Mouse (Mus musculus): Measurements from ENCODE around the gene B4galt1. TPM values are rescaled to one million over a fixed set of nuclear protein-coding genes. Genes with fewer than 3 reads are reported as not detected.

B4galt1 gene
- total RNA-seq (2014; fragmentation: Nextera tagmentation) (30.3 and 39.1 TPM in 2 replicates), total RNA-seq (2017) (12.6 and 15.4 TPM in 2 replicates), polyA plus RNA-seq (2012) (19.6 and 19.7 TPM in 2 replicates)

GRCm38 (mm10) chr4:40853565-40854386, at the start of gene B4galt1:
B4galt1 (minus strand) TSS chr4:40854005.
- H3K4me1 ChIP-seq (ENCODE audit: insufficient read depth, low read depth, low read length) = peaks cover 63% of the 10 kb centered on the region
- peaks cover 15% of the 10 kb centered on the region for H3K36me3 ChIP-seq (replicated peaks)
- peak within 1 kb of the TSS; percentile 85 for H3K4me3 ChIP-seq (ENCODE audit: low read depth, low read length)
- ATAC-seq (ENCODE audit: extremely low read depth, insufficient number of reproducible peaks, low FRiP score, poor library complexity, severe bottlenecking) (peak; percentile 84), DNase-seq (ENCODE audit: low spot score) (peak; percentile 95)
- no peak for TF ChIP-seq POLR2AphosphoS5 (IDR thresholded peaks at IDR 0.05; ENCODE audit: insufficient replicate concordance, low read depth, low read length)
- no peak for TF ChIP-seq GATA1 (IDR thresholded peaks at IDR 0.05; ENCODE audit: borderline replicate concordance, low read length)
- TF ChIP-seq CTCF (IDR thresholded peaks at IDR 0.05; ENCODE audit: low read depth, low read length) = no peak
- no peak for TF ChIP-seq GATA2 (IDR thresholded peaks at IDR 0.05; ENCODE audit: borderline replicate concordance, low read depth, low read length)
- TF ChIP-seq TAL1 (conservative IDR thresholded peaks at IDR 0.05; ENCODE audit: low read depth, low read length) = no peak
- H3K9me3 ChIP-seq (replicated peaks) = no peaks in the 10 kb centered on the region
- peaks cover 5% of the 10 kb centered on the region; the same call in 1 of the 2 replicates for H3K27me3 ChIP-seq (ENCODE audit: insufficient read depth, low read length)

- Histone ChIP-seq H3K4me3 (ENCODE audit: low read depth, low read length) (no peak overlapping the region), H3K9me3 (replicated peaks) (peaks cover 4% of the 10 kb centered on the region; the same call in 1 of the 2 replicates), H3K4me1 (ENCODE audit: insufficient read depth, low read depth, low read length) (peaks cover 12% of the 10 kb centered on the region), H3K36me3 (replicated peaks) (no peaks in the 10 kb centered on the region), H3K27me3 (ENCODE audit: insufficient read depth, low read length) (peaks cover 20% of the 10 kb centered on the region)
- TF ChIP-seq CTCF (IDR thresholded peaks at IDR 0.05; ENCODE audit: low read depth, low read length) = no peak
- no peak for TF ChIP-seq GATA2 (IDR thresholded peaks at IDR 0.05; ENCODE audit: borderline replicate concordance, low read depth, low read length)
- no peak for TF ChIP-seq GATA1 (IDR thresholded peaks at IDR 0.05; ENCODE audit: borderline replicate concordance, low read length)
- TF ChIP-seq POLR2AphosphoS5 (IDR thresholded peaks at IDR 0.05; ENCODE audit: insufficient replicate concordance, low read depth, low read length) = no peak
- ATAC-seq (ENCODE audit: extremely low read depth, insufficient number of reproducible peaks, low FRiP score, poor library complexity, severe bottlenecking) (no peak), DNase-seq (ENCODE audit: low spot score) (no peak)
Observed at GRCm38 (mm10) chr4:40900612-40901011, 46.8 kb upstream of the B4galt1 start.

- TF ChIP-seq GATA2 (IDR thresholded peaks at IDR 0.05; ENCODE audit: borderline replicate concordance, low read depth, low read length) (no peak), TAL1 (conservative IDR thresholded peaks at IDR 0.05; ENCODE audit: low read depth, low read length) (0 out of 2 replicates have a peak, but pooled peaks have one; percentile 18)
- Histone ChIP-seq H3K27me3 (ENCODE audit: insufficient read depth, low read length) (peaks cover 22% of the 10 kb centered on the region), H3K9me3 (replicated peaks) (peaks cover 7% of the 10 kb centered on the region; the same call in 1 of the 2 replicates), H3K4me3 (ENCODE audit: low read depth, low read length) (no peak overlapping the region), H3K36me3 (replicated peaks) (no peaks in the 10 kb centered on the region), H3K4me1 (ENCODE audit: insufficient read depth, low read depth, low read length) (peaks cover 12% of the 10 kb centered on the region)
- DNase-seq (ENCODE audit: low spot score) (no peak), ATAC-seq (ENCODE audit: extremely low read depth, insufficient number of reproducible peaks, low FRiP score, poor library complexity, severe bottlenecking) (no peak)
Observed at GRCm38 (mm10) chr4:40900071-40900470, 46.3 kb upstream of the B4galt1 start.

- TF ChIP-seq TAL1 (conservative IDR thresholded peaks at IDR 0.05; ENCODE audit: low read depth, low read length) = no peak
- TF ChIP-seq GATA2 (IDR thresholded peaks at IDR 0.05; ENCODE audit: borderline replicate concordance, low read depth, low read length) = no peak
- TF ChIP-seq GATA1 (IDR thresholded peaks at IDR 0.05; ENCODE audit: borderline replicate concordance, low read length) = no peak
- TF ChIP-seq POLR2AphosphoS5 (IDR thresholded peaks at IDR 0.05; ENCODE audit: insufficient replicate concordance, low read depth, low read length) = no peak
- TF ChIP-seq CTCF (IDR thresholded peaks at IDR 0.05; ENCODE audit: low read depth, low read length) = no peak
- Histone ChIP-seq H3K36me3 (replicated peaks) (no peaks in the 10 kb centered on the region), H3K9me3 (replicated peaks) (peaks cover 7% of the 10 kb centered on the region; the same call in 1 of the 2 replicates), H3K4me3 (ENCODE audit: low read depth, low read length) (no peak overlapping the region), H3K27me3 (ENCODE audit: insufficient read depth, low read length) (peaks cover 21% of the 10 kb centered on the region), H3K4me1 (ENCODE audit: insufficient read depth, low read depth, low read length) (peaks cover 9% of the 10 kb centered on the region)
- ATAC-seq (ENCODE audit: extremely low read depth, insufficient number of reproducible peaks, low FRiP score, poor library complexity, severe bottlenecking) (no peak), DNase-seq (ENCODE audit: low spot score) (no peak)
Observed at GRCm38 (mm10) chr4:40899264-40899663, 45.5 kb upstream of the B4galt1 start.

- Histone ChIP-seq H3K36me3 (replicated peaks) (no peaks in the 10 kb centered on the region), H3K9me3 (replicated peaks) (peaks cover 7% of the 10 kb centered on the region; the same call in 1 of the 2 replicates), H3K4me1 (ENCODE audit: insufficient read depth, low read depth, low read length) (peaks cover 9% of the 10 kb centered on the region), H3K27me3 (ENCODE audit: insufficient read depth, low read length) (peaks cover 18% of the 10 kb centered on the region), H3K4me3 (ENCODE audit: low read depth, low read length) (no peak overlapping the region)
- DNase-seq (ENCODE audit: low spot score) (no peak), ATAC-seq (ENCODE audit: extremely low read depth, insufficient number of reproducible peaks, low FRiP score, poor library complexity, severe bottlenecking) (no peak)
- TF ChIP-seq CTCF (IDR thresholded peaks at IDR 0.05; ENCODE audit: low read depth, low read length) = no peak
- no peak for TF ChIP-seq POLR2AphosphoS5 (IDR thresholded peaks at IDR 0.05; ENCODE audit: insufficient replicate concordance, low read depth, low read length)
- no peak for TF ChIP-seq TAL1 (conservative IDR thresholded peaks at IDR 0.05; ENCODE audit: low read depth, low read length)
- TF ChIP-seq GATA1 (IDR thresholded peaks at IDR 0.05; ENCODE audit: borderline replicate concordance, low read length) = no peak
- TF ChIP-seq GATA2 (IDR thresholded peaks at IDR 0.05; ENCODE audit: borderline replicate concordance, low read depth, low read length) = no peak
Observed at GRCm38 (mm10) chr4:40898476-40899044, 44.8 kb upstream of the B4galt1 start.

- no peak for DNase-seq (ENCODE audit: low spot score)
- Histone ChIP-seq H3K27me3 (ENCODE audit: insufficient read depth, low read length) (peaks cover 19% of the 10 kb centered on the region), H3K4me1 (ENCODE audit: insufficient read depth, low read depth, low read length) (peaks cover 5% of the 10 kb centered on the region; the same call in 1 of the 2 replicates), H3K4me3 (ENCODE audit: low read depth, low read length) (no peak overlapping the region), H3K9me3 (replicated peaks) (peaks cover 7% of the 10 kb centered on the region; the same call in 1 of the 2 replicates), H3K36me3 (replicated peaks) (no peaks in the 10 kb centered on the region)
- ATAC-seq (ENCODE audit: extremely low read depth, insufficient number of reproducible peaks, low FRiP score, poor library complexity, severe bottlenecking) = no peak
- TF ChIP-seq TAL1 (conservative IDR thresholded peaks at IDR 0.05; ENCODE audit: low read depth, low read length) = no peak
- no peak for TF ChIP-seq GATA1 (IDR thresholded peaks at IDR 0.05; ENCODE audit: borderline replicate concordance, low read length)
- no peak for TF ChIP-seq POLR2AphosphoS5 (IDR thresholded peaks at IDR 0.05; ENCODE audit: insufficient replicate concordance, low read depth, low read length)
- TF ChIP-seq GATA2 (IDR thresholded peaks at IDR 0.05; ENCODE audit: borderline replicate concordance, low read depth, low read length) = no peak
- TF ChIP-seq CTCF (IDR thresholded peaks at IDR 0.05; ENCODE audit: low read depth, low read length) = no peak
Observed at GRCm38 (mm10) chr4:40895646-40896045, 41.8 kb upstream of the B4galt1 start.

All from G1E (cell line).